Mouse (Mus musculus) midbrain, embryonic 13.5 days (tissue): ENCODE measurements at regions not wholly inside any gene's neighbourhood (a gene's known extent, or its start where the extent isn't known, plus 50 kb on each side); places are given as distances from the start of the nearest gene placed in this dataset.
"Not testable (repeated sequence)": the region's sequence is repeated elsewhere in the genome, so short reads cannot be mapped to it uniquely, and the experiment has no call there.

Experiments used
- ATAC-seq: fragments of 200-750 bp; cut with Nextera tagmentation; 2 replicates; pipeline ENCODE4 v1.8.0; 2017; ENCODE audit warnings: mild to moderate bottlenecking, moderate TSS enrichment, moderate library complexity
- H3K27ac ChIP-seq: fragments of 300-500 bp; sonication (generic); 2 replicates; pipeline ENCODE4 v1.5.1; 2015; ENCODE audit warnings: inconsistent platforms, mild to moderate bottlenecking, moderate library complexity
- H3K27me3 ChIP-seq: fragments of 300-500 bp; sonication (generic); 2 replicates; pipeline ENCODE4 v1.6.1; 2015; ENCODE audit warnings: mild to moderate bottlenecking, inconsistent platforms
- H3K36me3 ChIP-seq: fragments of 300-500 bp; sonication (generic); 2 replicates; pipeline ENCODE4 v1.6.1; 2015; ENCODE audit warnings: mild to moderate bottlenecking, inconsistent platforms
- H3K4me1 ChIP-seq: fragments of 300-500 bp; sonication (generic); replicated peaks from 2 replicates; pipeline ENCODE4 v1.6.1; 2015; ENCODE audit warnings: inconsistent platforms
- H3K4me2 ChIP-seq: fragments of 300-500 bp; sonication (generic); replicated peaks from 2 replicates; pipeline ENCODE4 v1.6.1; 2015; ENCODE audit warnings: moderate library complexity, mild to moderate bottlenecking, inconsistent platforms
- H3K4me3 ChIP-seq: fragments of 300-500 bp; sonication (generic); replicated peaks from 2 replicates; pipeline ENCODE4 v1.5.1; 2015; ENCODE audit warnings: mild to moderate bottlenecking, inconsistent platforms
- H3K9ac ChIP-seq: fragments of 300-500 bp; sonication (generic); replicated peaks from 2 replicates; pipeline ENCODE4 v1.6.1; 2015; ENCODE audit warnings: mild to moderate bottlenecking, inconsistent platforms
- H3K9me3 ChIP-seq: fragments of 300-500 bp; sonication (generic); 2 replicates; pipeline ENCODE4 v1.6.1; 2016; ENCODE audit warnings: mild to moderate bottlenecking, inconsistent platforms
- WGBS: fragments of 180-500 bp; shearing (Covaris S2); methylation state at CpG from one replicate; pipeline ENCODE4 v1.1.7; 2015; 5-methylcytosine and 5-hydroxymethylcytosine counted together

- not testable (repeated sequence) for H3K36me3 ChIP-seq, H3K4me1 ChIP-seq, H3K9me3 ChIP-seq, H3K27me3 ChIP-seq, H3K27ac ChIP-seq
- Histone ChIP-seq H3K9ac (peak overlapping the region; percentile 53), H3K4me3 (peak overlapping the region; percentile 52), H3K4me2 (peak overlapping the region; percentile 57)
- WGBS: 1% methylated on average over 44 of the region's 44 CpGs
- peak; percentile 83 for ATAC-seq
These were observed 301.9 kb downstream of the Hpcal1 start for GRCm38 (mm10) chr12:17992572-17992971.

DNA sequence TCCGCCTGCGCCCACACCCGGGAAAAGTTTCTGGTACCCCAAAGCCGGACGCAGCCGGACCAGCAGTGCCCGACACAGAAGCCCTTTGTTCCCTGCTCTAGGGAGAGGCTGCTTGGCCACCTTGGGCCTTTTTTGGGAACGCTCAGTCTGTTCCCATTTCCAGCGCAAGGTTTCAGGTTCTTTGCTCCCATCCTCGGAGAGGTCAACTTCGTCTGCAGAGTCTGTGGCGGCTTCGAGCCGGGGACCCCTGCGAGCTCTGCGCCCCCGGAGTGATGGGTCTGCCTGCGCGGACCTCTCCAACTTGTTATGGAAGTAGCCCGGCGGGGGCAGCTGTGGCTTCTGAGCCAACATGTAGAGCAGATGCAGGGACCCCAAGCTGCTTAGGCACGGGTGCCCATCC is 302.7 kb downstream of the Hpcal1 start:
- H3K9ac ChIP-seq: peak overlapping the region; percentile 44; the same call in 1 of the 2 replicates
- H3K4me1 ChIP-seq, H3K9me3 ChIP-seq, ATAC-seq, H3K27me3 ChIP-seq, H3K27ac ChIP-seq, H3K36me3 ChIP-seq: not testable (repeated sequence)
- H3K4me3 ChIP-seq: peak overlapping the region; percentile 52
- peak overlapping the region; percentile 57 for H3K4me2 ChIP-seq
- 8% methylated on average over 22 of the region's 22 CpGs for WGBS
